Mouse (Mus musculus): ENCODE data around the gene Zfp991. TPM values are rescaled to one million over a fixed set of nuclear protein-coding genes. Genes with fewer than 3 reads are reported as not detected.

Gene Zfp991
- total RNA-seq (2023) = 10 to 100 TPM; 20.9 to 21.8 TPM

GRCm38 (mm10) chr4:147131837-147132459, at the start of gene Zfp991:
TSS of gene Zfp991 (plus strand) at chr4:147132038.

Other genes starting within 250 kb of the Zfp991 start
- not detected for gene Gm21411, start 222.4 kb upstream of the Zfp991 start, total RNA-seq (2023)
- under 1 TPM in 1 of 2 experiments, not detected in 1; 0.86 TPM for gene Zfp989, start 160.1 kb upstream of the Zfp991 start, total RNA-seq (2023)
- under 1 TPM; 0.60 to 0.82 TPM for gene Rex2, start 110.2 kb upstream of the Zfp991 start, total RNA-seq (2023)
- not detected for gene Zfp988, start 173.6 kb downstream of the Zfp991 start, total RNA-seq (2023)
- gene Zfp978, start 229.3 kb downstream of the Zfp991 start, total RNA-seq (2023) = under 1 TPM; 0.55 to 0.84 TPM